Comparison of ENCODE assay signal across 8 mouse cellular contexts in genomic region chr7:108954185-108954584, GRCm38 (mm10). TPM values are rescaled to one million over a fixed set of nuclear protein-coding genes. Genes with fewer than 3 reads are reported as not detected.
A peak's percentile ranks its signal among the peaks of the same experiment; 100 is the strongest.
DNase-seq lines count a peak whose midpoint lies in the region; ATAC-seq and TF ChIP-seq lines count a peak whose summit lies in the region.

No protein-coding gene starts in this region.

- WGBS in forebrain, embryonic 11.5 days, result 61% methylated on average over 4 of the region's 4 CpGs
- WGBS in forebrain, embryonic 13.5 days, result 65% methylated on average over 4 of the region's 4 CpGs
- WGBS in lung, postnatal 0 days, result 45% methylated on average over 4 of the region's 4 CpGs
- 27% methylated on average over 4 of the region's 4 CpGs for WGBS in bone marrow, adult 2 months
- WGBS in liver, embryonic 14.5 days (ENCODE audit: insufficient replicate concordance), result 33% methylated on average over 4 of the region's 4 CpGs

- no peak overlapping the region for H3K4me3 ChIP-seq in forebrain, embryonic 11.5 days (ENCODE audit: low read depth, low read length)
- H3K4me3 ChIP-seq in forebrain, embryonic 13.5 days, result no peak overlapping the region
- H3K4me3 ChIP-seq in lung, postnatal 0 days (ENCODE audit: low read depth, low read length), result no peak overlapping the region
- no peak overlapping the region for H3K4me3 ChIP-seq in bone marrow, adult 2 months (replicated peaks; ENCODE audit: control insufficient read depth, low read depth, low read length)
- H3K4me3 ChIP-seq in liver, embryonic 14.5 days (ENCODE audit: insufficient read depth in 1 of 2, low read depth in 2 of 2, low read length in 2 of 2), result no peak overlapping the region

- peak; percentile 75 for DNase-seq in forebrain, embryonic 11.5 days (ENCODE audit: low spot score)
- DNase-seq in lung, postnatal 0 days (ENCODE audit: low spot score), result no peak
- no peak for DNase-seq in lung, postnatal 25 days (ENCODE audit: low spot score)
- DNase-seq in liver, embryonic 14.5 days (ENCODE audit: low read depth in 3 of 3, low spot score in 3 of 3), result peak; percentile 9 to 36 (median 23)
- DNase-seq in thymus, postnatal 25 days, result peak; percentile 33
- DNase-seq in right cerebral cortex, postnatal 36 days (ENCODE audit: low spot score in 2 of 2), result no peak

- peaks cover 30% of the 10 kb centered on the region for H3K27me3 ChIP-seq in forebrain, embryonic 11.5 days (ENCODE audit: control insufficient read depth, insufficient read depth, low read length)
- H3K27me3 ChIP-seq in forebrain, embryonic 13.5 days, result peaks cover 50% of the 10 kb centered on the region
- peaks cover 19% of the 10 kb centered on the region for H3K27me3 ChIP-seq in lung, postnatal 0 days (replicated peaks; ENCODE audit: insufficient read depth, low read length)
- peaks cover 37% of the 10 kb centered on the region for H3K27me3 ChIP-seq in liver, embryonic 14.5 days (ENCODE audit: control insufficient read depth, insufficient read depth, low read length)

- peak; percentile 67 for TF ChIP-seq CTCF in lung, postnatal 0 days (IDR thresholded peaks at IDR 0.05)
- TF ChIP-seq CTCF in bone marrow, adult 2 months (IDR thresholded peaks at IDR 0.05; ENCODE audit: control insufficient read depth, insufficient read depth, low read length), result peak; percentile 49; the same call in 1 of the 2 replicates
- peak; percentile 82 for TF ChIP-seq CTCF in liver, embryonic 14.5 days (IDR thresholded peaks at IDR 0.05; ENCODE audit: low read depth)

- no peak overlapping the region for H3K27ac ChIP-seq in forebrain, embryonic 11.5 days (ENCODE audit: low read depth, low read length)
- no peak overlapping the region for H3K27ac ChIP-seq in forebrain, embryonic 13.5 days
- no peak overlapping the region for H3K27ac ChIP-seq in lung, postnatal 0 days (ENCODE audit: low read length)
- no peak overlapping the region for H3K27ac ChIP-seq in bone marrow, adult 2 months (ENCODE audit: control insufficient read depth, insufficient read depth, low read depth, low read length, poor library complexity)
- H3K27ac ChIP-seq in liver, embryonic 14.5 days, result no peak overlapping the region

- H3K4me2 ChIP-seq in forebrain, embryonic 11.5 days (ENCODE audit: low read depth, low read length, severe bottlenecking), result no peak overlapping the region
- H3K4me2 ChIP-seq in forebrain, embryonic 13.5 days, result no peak overlapping the region
- no peak overlapping the region for H3K4me2 ChIP-seq in lung, postnatal 0 days (replicated peaks; ENCODE audit: low read depth, low read length)
- no peak overlapping the region for H3K4me2 ChIP-seq in liver, embryonic 14.5 days (ENCODE audit: low read depth)

- no peaks in the 10 kb centered on the region for H3K9me3 ChIP-seq in forebrain, embryonic 11.5 days (ENCODE audit: control insufficient read depth, low read length)
- H3K9me3 ChIP-seq in forebrain, embryonic 13.5 days (replicated peaks), result no peaks in the 10 kb centered on the region
- no peaks in the 10 kb centered on the region for H3K9me3 ChIP-seq in lung, postnatal 0 days (ENCODE audit: low read length)
- H3K9me3 ChIP-seq in liver, embryonic 14.5 days (ENCODE audit: control insufficient read depth, low read length), result no peaks in the 10 kb centered on the region

- no peak overlapping the region for H3K9ac ChIP-seq in forebrain, embryonic 11.5 days (ENCODE audit: low read length)
- no peak overlapping the region for H3K9ac ChIP-seq in forebrain, embryonic 13.5 days
- H3K9ac ChIP-seq in lung, postnatal 0 days (replicated peaks; ENCODE audit: low read depth), result no peak overlapping the region
- no peak overlapping the region for H3K9ac ChIP-seq in liver, embryonic 14.5 days (replicated peaks)

- no peak for TF ChIP-seq EP300 in lung, postnatal 0 days (IDR thresholded peaks at IDR 0.05)
- no peak for TF ChIP-seq EP300 in liver, embryonic 14.5 days (IDR thresholded peaks at IDR 0.05; ENCODE audit: low read depth)

- H3K4me1 ChIP-seq in forebrain, embryonic 11.5 days (replicated peaks; ENCODE audit: control insufficient read depth, insufficient read depth, low read length), result peaks cover 5% of the 10 kb centered on the region; the same call in 1 of the 2 replicates
- peaks cover 12% of the 10 kb centered on the region for H3K4me1 ChIP-seq in forebrain, embryonic 13.5 days
- no peaks in the 10 kb centered on the region for H3K4me1 ChIP-seq in lung, postnatal 0 days (ENCODE audit: insufficient read depth, low read depth, low read length)
- H3K4me1 ChIP-seq in bone marrow, adult 2 months (ENCODE audit: control insufficient read depth, insufficient read depth, low read length), result no peaks in the 10 kb centered on the region
- no peaks in the 10 kb centered on the region for H3K4me1 ChIP-seq in liver, embryonic 14.5 days (replicated peaks; ENCODE audit: control insufficient read depth in 2 of 2, insufficient read depth in 2 of 2, low read length in 1 of 2)

- no peak for TF ChIP-seq POLR2A in bone marrow, adult 2 months (IDR thresholded peaks at IDR 0.05; ENCODE audit: borderline replicate concordance, control insufficient read depth, low read depth, low read length)

- H3K36me3 ChIP-seq in forebrain, embryonic 11.5 days (ENCODE audit: control insufficient read depth, insufficient read depth, low read length), result no peaks in the 10 kb centered on the region
- H3K36me3 ChIP-seq in forebrain, embryonic 13.5 days (ENCODE audit: poor library complexity, severe bottlenecking), result no peaks in the 10 kb centered on the region
- H3K36me3 ChIP-seq in lung, postnatal 0 days (ENCODE audit: insufficient read depth, low read length), result no peaks in the 10 kb centered on the region
- H3K36me3 ChIP-seq in liver, embryonic 14.5 days (replicated peaks; ENCODE audit: control insufficient read depth, insufficient read depth, low read depth), result no peaks in the 10 kb centered on the region

- ATAC-seq in forebrain, embryonic 11.5 days (replicated peaks; ENCODE audit: low FRiP score), result no peak
- no peak for ATAC-seq in forebrain, embryonic 13.5 days
- no peak for ATAC-seq in lung, postnatal 0 days
- ATAC-seq in liver, embryonic 14.5 days (ENCODE audit: insufficient read depth), result no peak

RNA-seq across cellular contexts. Expression of gene Tub, which starts 4.0 kb away (rescaled TPM):
- 15.1 and 15.6 TPM in 2 replicates for polyA plus RNA-seq in forebrain, embryonic 11.5 days (2014; fragmentation: Nextera tagmentation; extraction: Ambion mirVana)
- polyA plus RNA-seq in forebrain, embryonic 13.5 days (2015; fragmentation: Nextera tagmentation; extraction: Ambion mirVana), result 27.1 and 31.5 TPM in 2 replicates
- polyA plus RNA-seq in lung, postnatal 0 days (2015; fragmentation: Nextera tagmentation; extraction: Ambion mirVana), result 0.29 and 0.38 TPM in 2 replicates
- 0.32 and 0.68 TPM in 2 replicates for polyA plus RNA-seq in bone marrow, adult 2 months (2011; ENCODE audit: insufficient read depth, insufficient read length, low replicate concordance, missing spikeins)
- polyA plus RNA-seq in liver, embryonic 14.5 days (2012; rRNA removed), result 0.06 and 0.14 TPM in 2 replicates
- polyA plus RNA-seq in liver, embryonic 14.5 days (2014; fragmentation: Nextera tagmentation; extraction: Ambion mirVana), result not detected in 2 replicates

RNA-seq across cellular contexts. Expression of gene Eif3f, which starts 20.0 kb away (rescaled TPM):
- polyA plus RNA-seq in forebrain, embryonic 11.5 days (2014; fragmentation: Nextera tagmentation; extraction: Ambion mirVana), result 87.3 and 96.9 TPM in 2 replicates
- polyA plus RNA-seq in forebrain, embryonic 13.5 days (2015; fragmentation: Nextera tagmentation; extraction: Ambion mirVana), result 84.0 and 84.5 TPM in 2 replicates
- polyA plus RNA-seq in lung, postnatal 0 days (2015; fragmentation: Nextera tagmentation; extraction: Ambion mirVana), result 80.1 and 83.6 TPM in 2 replicates
- 61.3 and 83.8 TPM in 2 replicates for polyA plus RNA-seq in bone marrow, adult 2 months (2011; ENCODE audit: insufficient read depth, insufficient read length, low replicate concordance, missing spikeins)
- 31.0 and 37.2 TPM in 2 replicates for polyA plus RNA-seq in liver, embryonic 14.5 days (2012; rRNA removed)
- 39.0 and 45.6 TPM in 2 replicates for polyA plus RNA-seq in liver, embryonic 14.5 days (2014; fragmentation: Nextera tagmentation; extraction: Ambion mirVana)

RNA-seq across cellular contexts. Expression of gene Nlrp10, which starts 24.2 kb away (rescaled TPM):
- not detected in 2 replicates for polyA plus RNA-seq in forebrain, embryonic 11.5 days (2014; fragmentation: Nextera tagmentation; extraction: Ambion mirVana)
- 0.05 TPM in 1 of 2 replicates, not detected in the other for polyA plus RNA-seq in forebrain, embryonic 13.5 days (2015; fragmentation: Nextera tagmentation; extraction: Ambion mirVana)
- polyA plus RNA-seq in lung, postnatal 0 days (2015; fragmentation: Nextera tagmentation; extraction: Ambion mirVana), result 0.27 and 0.31 TPM in 2 replicates
- polyA plus RNA-seq in bone marrow, adult 2 months (2011; ENCODE audit: insufficient read depth, insufficient read length, low replicate concordance, missing spikeins), result 0.22 TPM in 1 of 2 replicates, not detected in the other
- polyA plus RNA-seq in liver, embryonic 14.5 days (2012; rRNA removed), result 0.01 TPM in 1 of 2 replicates, not detected in the other
- not detected in 2 replicates for polyA plus RNA-seq in liver, embryonic 14.5 days (2014; fragmentation: Nextera tagmentation; extraction: Ambion mirVana)

RNA-seq across cellular contexts. Expression of gene Olfr519, which starts 60.0 kb away (rescaled TPM):
- not detected in 2 replicates for polyA plus RNA-seq in forebrain, embryonic 11.5 days (2014; fragmentation: Nextera tagmentation; extraction: Ambion mirVana)
- not detected in 2 replicates for polyA plus RNA-seq in forebrain, embryonic 13.5 days (2015; fragmentation: Nextera tagmentation; extraction: Ambion mirVana)
- polyA plus RNA-seq in lung, postnatal 0 days (2015; fragmentation: Nextera tagmentation; extraction: Ambion mirVana), result not detected in 2 replicates
- not detected in 2 replicates for polyA plus RNA-seq in bone marrow, adult 2 months (2011; ENCODE audit: insufficient read depth, insufficient read length, low replicate concordance, missing spikeins)
- not detected in 2 replicates for polyA plus RNA-seq in liver, embryonic 14.5 days (2012; rRNA removed)
- not detected in 2 replicates for polyA plus RNA-seq in liver, embryonic 14.5 days (2014; fragmentation: Nextera tagmentation; extraction: Ambion mirVana)

Comparison
In these comparisons a context has a peak if more than half of its experiments do, and no peak if none do; other contexts are left out.
1. DNase-seq: peak in forebrain, embryonic 11.5 days (single experiment), liver, embryonic 14.5 days (3 of 3) and thymus, postnatal 25 days (single experiment); none in lung, postnatal 0 days (single experiment), lung, postnatal 25 days (single experiment) and right cerebral cortex, postnatal 36 days (0 of 2).
2. Peak in every context shown above with its lines, with median percentiles within 50 percentile points of each other: CTCF ChIP-seq.